Mouse (Mus musculus) heart, embryonic 12.5 days (tissue): Measurements from ENCODE around the gene Khdrbs1. TPM values are rescaled to one million over a fixed set of nuclear protein-coding genes. Genes with fewer than 3 reads are reported as not detected.

Experiments
- ATAC-seq: fragments of 200-750 bp; cut with Nextera tagmentation; 2 replicates; pipeline ENCODE4 v1.8.0; 2017; ENCODE audit warnings: moderate TSS enrichment, moderate library complexity; ENCODE audit not compliant: insufficient number of reproducible peaks, low FRiP score
- H3K27ac ChIP-seq: fragments of 300-500 bp; sonication (generic); 2 replicates; pipeline ENCODE4 v1.5.1; 2016; ENCODE audit warnings: mild to moderate bottlenecking, moderate library complexity; ENCODE audit not compliant: poor library complexity, severe bottlenecking
- H3K27me3 ChIP-seq: fragments of 300-500 bp; sonication (generic); replicated peaks from 2 replicates; pipeline ENCODE4 v1.6.1; 2016; ENCODE audit warnings: mild to moderate bottlenecking, moderate library complexity
- H3K36me3 ChIP-seq: fragments of 300-500 bp; sonication (generic); 2 replicates; pipeline ENCODE4 v1.6.1; 2016; ENCODE audit warnings: mild to moderate bottlenecking, moderate library complexity
- H3K4me1 ChIP-seq: fragments of 300-500 bp; sonication (generic); replicated peaks from 2 replicates; pipeline ENCODE4 v1.6.1; 2016; ENCODE audit warnings: mild to moderate bottlenecking
- H3K4me2 ChIP-seq: fragments of 300-500 bp; sonication (generic); 2 replicates; pipeline ENCODE4 v1.6.1; 2016; ENCODE audit warnings: mild to moderate bottlenecking, moderate library complexity
- H3K4me3 ChIP-seq: fragments of 300-500 bp; sonication (generic); 2 replicates; pipeline ENCODE4 v1.5.1; 2016; ENCODE audit warnings: mild to moderate bottlenecking
- H3K9ac ChIP-seq: fragments of 300-500 bp; sonication (generic); 2 replicates; pipeline ENCODE4 v1.6.1; 2016; ENCODE audit warnings: mild to moderate bottlenecking, moderate library complexity
- H3K9me3 ChIP-seq: fragments of 300-500 bp; sonication (generic); replicated peaks from 2 replicates; pipeline ENCODE4 v1.6.1; 2016; ENCODE audit warnings: mild to moderate bottlenecking, moderate library complexity
- WGBS: fragments of 180-500 bp; shearing (Covaris S2); methylation state at CpG from one replicate; pipeline ENCODE4 v1.1.7; 2016; 5-methylcytosine and 5-hydroxymethylcytosine counted together
- polyA plus RNA-seq: library from polyadenylated mRNA; unstranded; fragments of >200 nt; fragmentation: Nextera tagmentation; extraction: Ambion mirVana; gene quantifications from 2 replicates; pipeline ENCODE4 v1.2.1, GENCODE M21; 2016

The Khdrbs1 gene
- polyA plus RNA-seq: 106 and 108 TPM in 2 replicates

DNA sequence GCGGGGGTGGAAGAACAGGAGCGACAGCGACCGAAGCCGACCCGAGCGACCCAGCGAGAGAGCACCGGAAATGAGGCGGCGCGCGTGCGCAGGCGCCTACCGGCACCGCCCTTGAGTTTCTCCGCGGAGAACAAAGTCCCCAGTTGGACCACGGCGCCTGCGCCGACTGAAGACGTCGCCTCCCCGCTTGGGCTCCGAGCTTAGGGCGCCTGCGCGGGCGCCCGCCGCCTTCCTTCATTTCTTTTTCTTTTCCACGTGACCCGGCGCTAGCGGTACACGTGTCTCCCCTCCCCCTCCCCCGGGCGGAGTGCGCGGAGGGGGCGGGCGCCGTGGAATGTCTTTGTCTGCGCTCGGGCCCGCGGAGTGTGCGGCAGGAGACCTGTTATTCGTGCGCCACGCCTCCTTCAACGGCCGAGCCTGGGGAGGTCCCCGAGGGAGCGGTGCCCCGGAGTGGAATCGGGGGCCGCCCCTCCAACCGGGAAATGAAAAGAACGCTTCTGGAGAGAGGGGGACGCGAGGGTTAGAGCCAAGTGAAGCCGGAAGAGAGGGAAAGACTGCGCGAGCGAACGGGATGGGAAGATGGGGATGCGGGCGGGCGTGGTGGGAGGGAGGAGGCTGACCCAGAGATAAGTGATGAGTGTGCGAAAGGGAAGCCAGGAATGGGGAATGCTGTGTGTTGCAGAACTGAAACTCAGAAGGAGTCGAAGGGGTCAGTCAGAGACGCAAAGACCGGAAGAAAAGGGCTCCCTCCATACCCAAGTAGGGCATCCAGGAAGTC, at the start of gene Khdrbs1:
Khdrbs1 (minus strand) TSS at position 72 of the 778 bp plus-strand sequence.
- H3K9me3 ChIP-seq: no peaks in the 10 kb centered on the region
- H3K9ac ChIP-seq: peak within 1 kb of the TSS; percentile 100
- peaks cover 20% of the 10 kb centered on the region for H3K4me1 ChIP-seq
- H3K4me3 ChIP-seq: peak within 1 kb of the TSS; percentile 95
- H3K36me3 ChIP-seq: peaks cover 9% of the 10 kb centered on the region
- peak; percentile 94 for ATAC-seq
- no peaks in the 10 kb centered on the region for H3K27me3 ChIP-seq
- peak within 1 kb of the TSS; percentile 98 for H3K27ac ChIP-seq
- peak within 1 kb of the TSS; percentile 91 for H3K4me2 ChIP-seq
- under 1% methylated on average over 76 of the region's 76 CpGs for WGBS

DNA sequence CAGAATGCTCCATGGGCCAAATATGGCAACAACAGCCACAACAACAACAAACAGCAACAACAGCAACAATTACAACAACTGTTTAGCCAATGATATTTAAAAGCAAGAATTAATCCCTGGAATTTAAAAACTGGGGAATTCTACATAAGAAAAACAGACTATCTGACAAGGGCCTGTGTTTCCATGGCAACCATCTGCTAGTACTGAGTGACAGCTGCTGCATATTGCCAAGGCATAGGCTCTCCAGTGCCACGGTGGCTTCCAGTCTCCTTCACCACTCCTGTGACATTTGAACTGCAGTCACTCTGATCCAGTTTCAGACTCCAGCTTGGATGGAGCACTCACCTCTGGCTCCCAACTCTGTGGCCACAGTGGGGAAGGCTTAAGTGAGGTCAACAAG, 49.3 kb upstream of the Khdrbs1 start:
- Histone ChIP-seq H3K9me3 (peaks cover 6% of the 10 kb centered on the region; the same call in 1 of the 2 replicates), H3K9ac (no peak overlapping the region), H3K27ac (no peak overlapping the region), H3K4me1 (peaks cover 46% of the 10 kb centered on the region), H3K27me3 (no peaks in the 10 kb centered on the region), H3K4me3 (no peak overlapping the region), H3K36me3 (no peaks in the 10 kb centered on the region), H3K4me2 (no peak overlapping the region)
- no peak for ATAC-seq
- WGBS: 32% methylated on average over 1 of the region's 1 CpGs

GRCm38 (mm10) chr4:129790475-129790874, 48.4 kb upstream of the Khdrbs1 start:
- H3K27me3 ChIP-seq: no peaks in the 10 kb centered on the region
- no peak overlapping the region for H3K27ac ChIP-seq
- peaks cover 37% of the 10 kb centered on the region for H3K4me1 ChIP-seq
- peaks cover 6% of the 10 kb centered on the region; the same call in 1 of the 2 replicates for H3K9me3 ChIP-seq
- no peak for ATAC-seq
- no peak overlapping the region for H3K4me2 ChIP-seq
- WGBS: 77% methylated on average over 3 of the region's 3 CpGs
- no peak overlapping the region for H3K4me3 ChIP-seq
- H3K9ac ChIP-seq: no peak overlapping the region
- no peaks in the 10 kb centered on the region for H3K36me3 ChIP-seq

GRCm38 (mm10) chr4:129789635-129790034, 47.5 kb upstream of the Khdrbs1 start:
- 89% methylated on average over 2 of the region's 2 CpGs for WGBS
- peaks cover 28% of the 10 kb centered on the region for H3K4me1 ChIP-seq
- no peak overlapping the region for H3K27ac ChIP-seq
- H3K9ac ChIP-seq: no peak overlapping the region
- no peaks in the 10 kb centered on the region for H3K36me3 ChIP-seq
- H3K4me3 ChIP-seq: no peak overlapping the region
- H3K9me3 ChIP-seq: peaks cover 6% of the 10 kb centered on the region; the same call in 1 of the 2 replicates
- no peak overlapping the region for H3K4me2 ChIP-seq
- ATAC-seq: no peak
- H3K27me3 ChIP-seq: no peaks in the 10 kb centered on the region

- WGBS: 66% methylated on average over 8 of the region's 8 CpGs
- no peak overlapping the region for H3K9ac ChIP-seq
- H3K9me3 ChIP-seq: peaks cover 6% of the 10 kb centered on the region; the same call in 1 of the 2 replicates
- peaks cover 21% of the 10 kb centered on the region for H3K4me1 ChIP-seq
- H3K27me3 ChIP-seq: no peaks in the 10 kb centered on the region
- H3K27ac ChIP-seq: no peak overlapping the region
- H3K4me2 ChIP-seq: no peak overlapping the region
- no peak for ATAC-seq
- H3K36me3 ChIP-seq: no peaks in the 10 kb centered on the region
- H3K4me3 ChIP-seq: no peak overlapping the region
These were observed 46.6 kb upstream of the Khdrbs1 start for GRCm38 (mm10) chr4:129788693-129789092.

DNA sequence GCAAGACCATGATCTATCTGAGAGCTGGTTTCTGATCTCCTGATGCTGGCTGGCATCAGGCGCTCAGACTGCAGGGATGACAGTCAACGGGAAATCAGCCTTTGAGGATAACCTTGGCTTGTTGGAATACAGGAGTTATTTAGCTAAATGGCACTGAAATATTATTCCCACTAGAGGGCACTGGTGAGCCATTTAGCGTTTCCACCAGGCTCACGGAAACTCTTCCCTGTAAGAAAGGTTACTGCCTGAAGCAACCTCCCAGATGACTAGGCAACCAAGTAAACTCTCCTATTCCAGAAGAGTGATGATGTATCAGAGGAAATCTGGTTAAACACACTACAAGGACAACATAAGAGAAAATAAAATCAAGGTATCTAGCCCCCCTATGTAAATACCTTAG, 43.1 kb upstream of the Khdrbs1 start:
- 3% methylated on average over 4 of the region's 4 CpGs for WGBS
- H3K4me1 ChIP-seq: peaks cover 17% of the 10 kb centered on the region
- H3K4me2 ChIP-seq: no peak overlapping the region
- no peaks in the 10 kb centered on the region for H3K27me3 ChIP-seq
- peaks cover 6% of the 10 kb centered on the region; the same call in 1 of the 2 replicates for H3K9me3 ChIP-seq
- H3K36me3 ChIP-seq: no peaks in the 10 kb centered on the region
- no peak for ATAC-seq
- no peak overlapping the region for H3K27ac ChIP-seq
- no peak overlapping the region for H3K9ac ChIP-seq
- no peak overlapping the region for H3K4me3 ChIP-seq

GRCm38 (mm10) chr4:129783506-129783905, 41.4 kb upstream of the Khdrbs1 start:
- H3K36me3 ChIP-seq: no peaks in the 10 kb centered on the region
- H3K27ac ChIP-seq: no peak overlapping the region
- no peak overlapping the region for H3K9ac ChIP-seq
- peaks cover 6% of the 10 kb centered on the region; the same call in 1 of the 2 replicates for H3K9me3 ChIP-seq
- no peak overlapping the region for H3K4me3 ChIP-seq
- WGBS: 82% methylated on average over 5 of the region's 5 CpGs
- no peaks in the 10 kb centered on the region for H3K27me3 ChIP-seq
- ATAC-seq: no peak
- H3K4me1 ChIP-seq: peaks cover 17% of the 10 kb centered on the region
- H3K4me2 ChIP-seq: no peak overlapping the region

- 39% methylated on average over 3 of the region's 3 CpGs for WGBS
- Histone ChIP-seq H3K4me3 (no peak overlapping the region), H3K4me2 (no peak overlapping the region), H3K27ac (peak overlapping the region; percentile 55; the same call in 1 of the 2 replicates), H3K9ac (no peak overlapping the region), H3K4me1 (peaks cover 17% of the 10 kb centered on the region), H3K27me3 (no peaks in the 10 kb centered on the region), H3K9me3 (peaks cover 6% of the 10 kb centered on the region; the same call in 1 of the 2 replicates), H3K36me3 (no peaks in the 10 kb centered on the region)
- no peak for ATAC-seq
These were observed 40.8 kb upstream of the Khdrbs1 start for GRCm38 (mm10) chr4:129782857-129783331.

DNA sequence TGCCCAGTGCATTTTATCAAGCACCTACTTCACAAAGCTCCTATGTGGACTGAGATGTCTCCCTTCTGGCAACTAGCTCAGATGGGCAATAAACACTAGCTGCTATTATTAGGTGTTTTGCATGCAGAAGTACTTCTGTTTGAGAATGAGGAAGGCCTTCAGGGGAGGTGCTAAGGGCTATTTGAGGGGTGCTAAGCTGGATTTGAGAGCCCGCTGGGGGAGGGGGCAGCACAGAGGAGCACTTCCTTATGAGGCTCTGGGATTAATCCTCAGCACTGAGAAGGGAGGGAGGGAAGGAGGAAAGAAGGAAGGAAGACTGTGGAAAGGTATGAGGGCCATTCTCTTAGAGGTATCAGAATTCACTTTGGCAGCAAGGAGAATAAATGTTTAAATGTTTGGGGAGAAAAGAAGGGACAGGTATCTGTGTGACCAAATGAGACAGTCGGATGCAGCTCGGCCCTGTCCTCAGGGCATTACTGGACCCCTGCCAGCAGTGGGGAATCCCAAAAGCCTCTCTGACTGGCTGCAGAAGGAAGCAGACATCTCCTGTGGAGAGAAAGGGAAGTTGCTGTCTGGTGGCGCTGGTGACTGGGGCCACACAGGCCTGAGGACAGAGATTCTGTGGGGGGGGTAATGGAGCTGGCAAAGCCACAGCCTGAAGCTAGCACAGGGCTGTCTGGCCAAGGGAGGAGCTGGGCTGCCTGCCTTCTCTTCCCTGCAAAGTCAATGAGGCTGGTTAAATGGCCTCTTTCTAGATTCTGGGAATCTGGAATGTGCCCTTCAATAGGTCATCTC, 40.0 kb upstream of the Khdrbs1 start:
- H3K27me3 ChIP-seq: no peaks in the 10 kb centered on the region
- H3K36me3 ChIP-seq: no peaks in the 10 kb centered on the region
- peaks cover 17% of the 10 kb centered on the region for H3K4me1 ChIP-seq
- H3K4me3 ChIP-seq: no peak overlapping the region
- 20% methylated on average over 4 of the region's 4 CpGs for WGBS
- H3K4me2 ChIP-seq: no peak overlapping the region
- H3K9ac ChIP-seq: no peak overlapping the region
- peak overlapping the region; percentile 56 for H3K27ac ChIP-seq
- H3K9me3 ChIP-seq: no peaks in the 10 kb centered on the region
- peak; percentile 61 for ATAC-seq

DNA sequence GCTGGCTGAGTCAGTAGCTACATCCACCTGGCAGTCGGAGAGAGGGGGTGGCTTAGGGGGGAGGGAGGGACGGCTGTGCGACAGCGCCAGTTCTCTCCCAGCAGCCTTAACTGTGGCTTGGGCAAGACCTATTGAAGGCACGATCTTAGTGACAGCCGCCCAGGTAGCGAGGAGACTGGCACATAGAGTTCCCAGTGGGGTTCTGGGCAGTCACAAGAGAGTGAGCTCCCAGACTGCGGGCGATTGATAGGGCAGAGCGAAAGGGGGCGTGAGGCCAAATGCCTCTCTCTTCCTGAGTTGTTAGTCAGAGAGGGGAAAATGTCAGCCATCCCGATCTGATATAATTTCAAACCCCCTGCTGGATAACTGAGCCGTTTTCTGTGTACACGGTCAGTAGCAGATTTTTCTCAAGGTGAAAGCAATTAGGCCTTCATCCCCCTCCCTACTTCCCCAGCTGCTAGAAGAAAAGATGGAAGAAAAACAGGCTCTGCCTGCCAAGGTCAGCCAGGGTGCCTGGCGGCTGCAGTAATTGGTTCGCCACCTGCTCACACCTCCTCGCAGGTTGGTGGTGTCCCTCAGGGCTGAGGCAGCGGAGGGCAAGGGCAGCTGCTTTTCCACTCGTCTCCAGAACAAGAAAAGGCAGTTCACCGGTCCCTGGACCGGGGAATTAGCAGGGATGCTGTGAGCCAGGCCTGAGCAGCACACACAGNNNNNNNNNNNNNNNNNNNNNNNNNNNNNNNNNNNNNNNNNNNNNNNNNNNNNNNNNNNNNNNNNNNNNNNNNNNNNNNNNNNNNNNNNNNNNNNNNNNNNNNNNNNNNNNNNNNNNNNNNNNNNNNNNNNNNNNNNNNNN, 29.8 kb upstream of the Khdrbs1 start:
- H3K4me2 ChIP-seq: peak overlapping the region; percentile 63
- no peak for ATAC-seq
- H3K27me3 ChIP-seq: peaks cover 8% of the 10 kb centered on the region; the same call in 1 of the 2 replicates
- H3K9me3 ChIP-seq: no peaks in the 10 kb centered on the region
- peaks cover 13% of the 10 kb centered on the region for H3K4me1 ChIP-seq
- H3K4me3 ChIP-seq: peak overlapping the region; percentile 22; the same call in 1 of the 2 replicates
- peak overlapping the region; percentile 26 for H3K9ac ChIP-seq
- 6% methylated on average over 21 of the region's 21 CpGs for WGBS
- no peak overlapping the region for H3K27ac ChIP-seq
- H3K36me3 ChIP-seq: no peaks in the 10 kb centered on the region
